Mouse (Mus musculus) hindbrain, embryonic 16.5 days (tissue): Measurements from ENCODE around the gene Fut4. TPM values are rescaled to one million over a fixed set of nuclear protein-coding genes. Genes with fewer than 3 reads are reported as not detected.

ENCODE experiments used
- ATAC-seq: fragments of 200-750 bp; cut with Nextera tagmentation; 2 replicates; pipeline ENCODE4 v1.8.0; 2017; ENCODE audit warnings: moderate TSS enrichment, moderate library complexity
- H3K27ac ChIP-seq: fragments of 300-500 bp; sonication (generic); 2 replicates; pipeline ENCODE4 v1.5.1; 2014; ENCODE audit warnings: low read depth, mild to moderate bottlenecking, control low read depth, low read length, moderate library complexity
- H3K27me3 ChIP-seq: fragments of 300-500 bp; sonication (generic); replicated peaks from 2 replicates; pipeline ENCODE4 v1.6.1; 2014; ENCODE audit warnings: low read length; ENCODE audit not compliant: control insufficient read depth, insufficient read depth
- H3K36me3 ChIP-seq: fragments of 300-500 bp; sonication (generic); 2 replicates; pipeline ENCODE4 v1.6.1; 2014; ENCODE audit warnings: mild to moderate bottlenecking, low read length, moderate library complexity, mixed read lengths; ENCODE audit not compliant: control insufficient read depth, insufficient read depth
- H3K4me1 ChIP-seq: fragments of 300-500 bp; sonication (generic); 2 replicates; pipeline ENCODE4 v1.6.1; 2014; ENCODE audit warnings: low read depth, low read length; ENCODE audit not compliant: control insufficient read depth, insufficient read depth
- H3K4me2 ChIP-seq: fragments of 300-500 bp; sonication (generic); 2 replicates; pipeline ENCODE4 v1.6.1; 2014; ENCODE audit warnings: mild to moderate bottlenecking, low read length, control low read depth, moderate library complexity
- H3K4me3 ChIP-seq: fragments of 300-500 bp; sonication (generic); 2 replicates; pipeline ENCODE4 v1.5.1; 2014; ENCODE audit warnings: mild to moderate bottlenecking, low read length, control low read depth, moderate library complexity
- H3K9ac ChIP-seq: fragments of 300-500 bp; sonication (generic); 2 replicates; pipeline ENCODE4 v1.6.1; 2014; ENCODE audit warnings: low read depth, mild to moderate bottlenecking, control low read depth, low read length, moderate library complexity
- H3K9me3 ChIP-seq: fragments of 300-500 bp; sonication (generic); 2 replicates; pipeline ENCODE4 v1.6.1; 2014; ENCODE audit warnings: mild to moderate bottlenecking, low read length, moderate library complexity; ENCODE audit not compliant: control insufficient read depth
- WGBS: fragments of 180-500 bp; shearing (Covaris S2); extraction: QIAGEN DNeasy Blood & Tissue Kit; methylation state at CpG from one replicate; pipeline ENCODE4 v1.1.7; 2014; 5-methylcytosine and 5-hydroxymethylcytosine counted together
- polyA plus RNA-seq: library from polyadenylated mRNA; unstranded; fragments of >200 nt; fragmentation: Nextera tagmentation; extraction: Ambion mirVana; gene quantifications from 2 replicates; pipeline ENCODE4 v1.2.1, GENCODE M21; 2015

Gene Fut4
- polyA plus RNA-seq = 1.4 TPM in 2 replicates

GRCm38 (mm10) chr9:14752001-14752522, at the start of gene Fut4:
TSS of gene Fut4 (minus strand) at chr9:14752393.
- WGBS = under 1% methylated on average over 23 of the region's 28 CpGs
- peak; percentile 87 for ATAC-seq
- Histone ChIP-seq H3K9ac (peak within 1 kb of the TSS; percentile 70), H3K4me2 (peak within 1 kb of the TSS; percentile 98), H3K36me3 (no peaks in the 10 kb centered on the region), H3K4me3 (peak within 1 kb of the TSS; percentile 58), H3K4me1 (peaks cover 5% of the 10 kb centered on the region; the same call in 1 of the 2 replicates), H3K27me3 (no peaks in the 10 kb centered on the region), H3K27ac (no peak within 1 kb of the TSS), H3K9me3 (no peaks in the 10 kb centered on the region)

- Histone ChIP-seq H3K9me3 (no peaks in the 10 kb centered on the region), H3K9ac (no peak overlapping the region), H3K36me3 (peaks cover 3% of the 10 kb centered on the region; the same call in 1 of the 2 replicates), H3K4me1 (peaks cover 9% of the 10 kb centered on the region), H3K4me2 (no peak overlapping the region), H3K27me3 (no peaks in the 10 kb centered on the region), H3K4me3 (no peak overlapping the region), H3K27ac (no peak overlapping the region)
- WGBS = 93% methylated on average over 6 of the region's 6 CpGs
- no peak for ATAC-seq
These were observed 35.2 kb upstream of the Fut4 start for GRCm38 (mm10) chr9:14787356-14787755.

GRCm38 (mm10) chr9:14784039-14785002, 32.1 kb upstream of the Fut4 start, which contains the start of the genes Mre11a and Ankrd49:
TSS of gene Mre11a (plus strand) at chr9:14784654.
TSS of gene Ankrd49 (minus strand) at chr9:14784856.
- Histone ChIP-seq H3K9me3 (no peaks in the 10 kb centered on the region), H3K4me2 (peak within 1 kb of the TSS; percentile 68), H3K4me3 (peak within 1 kb of the TSS; percentile 64), H3K27me3 (no peaks in the 10 kb centered on the region), H3K9ac (peak within 1 kb of the TSS; percentile 88), H3K4me1 (peaks cover 9% of the 10 kb centered on the region), H3K36me3 (peaks cover 13% of the 10 kb centered on the region), H3K27ac (peak within 1 kb of the TSS; percentile 98)
- under 1% methylated on average over 62 of the region's 62 CpGs for WGBS
- ATAC-seq = peak; percentile 100

GRCm38 (mm10) chr9:14778341-14778740, 26.1 kb upstream of the Fut4 start:
- Histone ChIP-seq H3K9ac (no peak overlapping the region), H3K4me1 (no peaks in the 10 kb centered on the region), H3K27ac (no peak overlapping the region), H3K4me3 (no peak overlapping the region), H3K4me2 (no peak overlapping the region), H3K36me3 (peaks cover 13% of the 10 kb centered on the region; the same call in 1 of the 2 replicates), H3K27me3 (no peaks in the 10 kb centered on the region), H3K9me3 (no peaks in the 10 kb centered on the region)
- ATAC-seq = no peak
- WGBS = 41% methylated on average over 13 of the region's 13 CpGs

- WGBS = 40% methylated on average over 2 of the region's 2 CpGs
- Histone ChIP-seq H3K36me3 (no peaks in the 10 kb centered on the region), H3K27ac (no peak overlapping the region), H3K4me2 (no peak overlapping the region), H3K27me3 (no peaks in the 10 kb centered on the region), H3K4me3 (no peak overlapping the region), H3K9ac (no peak overlapping the region), H3K4me1 (no peaks in the 10 kb centered on the region; the same call in 1 of the 2 replicates), H3K9me3 (no peaks in the 10 kb centered on the region)
- ATAC-seq = no peak
These were observed 21.6 kb upstream of the Fut4 start for GRCm38 (mm10) chr9:14773813-14774212.

- Histone ChIP-seq H3K36me3 (no peaks in the 10 kb centered on the region), H3K9ac (no peak overlapping the region), H3K4me1 (no peaks in the 10 kb centered on the region; the same call in 1 of the 2 replicates), H3K9me3 (no peaks in the 10 kb centered on the region), H3K4me3 (no peak overlapping the region), H3K27ac (no peak overlapping the region), H3K27me3 (no peaks in the 10 kb centered on the region), H3K4me2 (no peak overlapping the region)
- no peak for ATAC-seq
- WGBS = 96% methylated on average over 2 of the region's 2 CpGs
These were observed 19.9 kb upstream of the Fut4 start for GRCm38 (mm10) chr9:14772074-14772473.

GRCm38 (mm10) chr9:14770803-14771471, 18.7 kb upstream of the Fut4 start, which contains the start of gene 1700012B09Rik:
TSS of gene 1700012B09Rik (minus strand) at chr9:14771030.
- H3K4me2 ChIP-seq = peak within 1 kb of the TSS; percentile 43
- no peak within 1 kb of the TSS; the same call in 1 of the 2 replicates for H3K4me3 ChIP-seq
- WGBS = 20% methylated on average over 23 of the region's 23 CpGs
- no peak within 1 kb of the TSS for H3K27ac ChIP-seq
- ATAC-seq = peak; percentile 60
- H3K4me1 ChIP-seq = no peaks in the 10 kb centered on the region; the same call in 1 of the 2 replicates
- H3K9me3 ChIP-seq = no peaks in the 10 kb centered on the region
- no peaks in the 10 kb centered on the region for H3K36me3 ChIP-seq
- peak within 1 kb of the TSS; percentile 9; the same call in 1 of the 2 replicates for H3K9ac ChIP-seq
- no peaks in the 10 kb centered on the region for H3K27me3 ChIP-seq

GRCm38 (mm10) chr9:14769811-14770210, 17.6 kb upstream of the Fut4 start:
- no peak for ATAC-seq
- WGBS = 44% methylated on average over 6 of the region's 6 CpGs
- Histone ChIP-seq H3K27me3 (no peaks in the 10 kb centered on the region), H3K4me2 (no peak overlapping the region), H3K36me3 (no peaks in the 10 kb centered on the region), H3K4me3 (no peak overlapping the region), H3K9me3 (no peaks in the 10 kb centered on the region), H3K4me1 (no peaks in the 10 kb centered on the region; the same call in 1 of the 2 replicates), H3K9ac (no peak overlapping the region), H3K27ac (no peak overlapping the region)
